Mouse (Mus musculus): ENCODE data around the gene Timp4. TPM values are rescaled to one million over a fixed set of nuclear protein-coding genes. Genes with fewer than 3 reads are reported as not detected.
"Not testable (repeated sequence)": the region's sequence is repeated elsewhere in the genome, so short reads cannot be mapped to it uniquely, and the experiment has no call there.

The Timp4 gene
- total RNA-seq, 2 experiments from 2014 or later = 20.5 to 22.3 TPM

DNA sequence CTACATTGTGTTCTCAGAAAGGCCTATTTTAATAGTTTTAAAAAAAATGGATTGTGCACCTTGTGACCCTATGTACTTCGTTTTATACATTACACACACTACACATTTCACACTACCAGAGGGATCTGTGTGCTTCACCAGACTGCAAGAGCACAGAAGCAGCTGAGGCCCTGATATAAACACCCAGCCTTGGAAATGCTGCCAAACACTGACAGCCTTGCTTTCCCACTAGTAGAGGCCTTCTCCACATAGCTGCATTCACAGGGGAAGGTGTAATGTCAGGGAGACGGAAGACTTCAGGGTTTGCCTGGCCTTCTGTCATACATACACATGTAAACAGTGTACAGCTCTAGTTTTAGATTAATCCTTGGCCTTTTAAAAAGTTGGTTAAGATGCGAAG, 3.2 kb upstream of the Timp4 start:
- no peak for DNase-seq (ENCODE audit: low spot score in 2 of 2)

- DNase-seq (ENCODE audit: low spot score in 2 of 2) = peak; percentile 63 to 75
These were observed 447 bp downstream of the Timp4 start for GRCm38 (mm10) chr6:115251531-115251985.

GRCm38 (mm10) chr6:115245500-115246058, 6.4 kb downstream of the Timp4 start:
- no peak for DNase-seq (ENCODE audit: low spot score in 2 of 2)

DNA sequence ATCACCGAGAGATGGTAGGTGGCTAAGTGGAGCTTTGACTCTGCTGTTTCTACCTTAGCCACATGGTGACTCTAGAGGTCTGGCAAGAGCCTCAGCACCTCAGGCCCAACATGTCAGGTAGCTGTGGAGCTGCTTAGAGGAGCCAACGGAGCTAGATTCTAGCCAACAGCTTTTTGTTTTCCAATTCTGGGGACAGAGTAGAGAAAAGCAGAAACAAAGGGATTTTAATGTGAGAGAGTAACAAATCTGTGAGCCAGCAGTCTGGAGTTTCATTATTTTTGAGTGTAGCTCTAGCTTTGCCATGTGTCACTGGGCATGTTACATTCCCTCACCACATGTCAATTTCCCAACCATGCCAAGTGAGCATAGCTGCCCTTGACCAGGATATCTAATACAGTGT, 7.8 kb downstream of the Timp4 start:
- no peak for DNase-seq (ENCODE audit: low spot score in 2 of 2)

GRCm38 (mm10) chr6:115241939-115242338, 10.1 kb downstream of the Timp4 start:
- no peak for DNase-seq (ENCODE audit: low spot score in 2 of 2)

DNA sequence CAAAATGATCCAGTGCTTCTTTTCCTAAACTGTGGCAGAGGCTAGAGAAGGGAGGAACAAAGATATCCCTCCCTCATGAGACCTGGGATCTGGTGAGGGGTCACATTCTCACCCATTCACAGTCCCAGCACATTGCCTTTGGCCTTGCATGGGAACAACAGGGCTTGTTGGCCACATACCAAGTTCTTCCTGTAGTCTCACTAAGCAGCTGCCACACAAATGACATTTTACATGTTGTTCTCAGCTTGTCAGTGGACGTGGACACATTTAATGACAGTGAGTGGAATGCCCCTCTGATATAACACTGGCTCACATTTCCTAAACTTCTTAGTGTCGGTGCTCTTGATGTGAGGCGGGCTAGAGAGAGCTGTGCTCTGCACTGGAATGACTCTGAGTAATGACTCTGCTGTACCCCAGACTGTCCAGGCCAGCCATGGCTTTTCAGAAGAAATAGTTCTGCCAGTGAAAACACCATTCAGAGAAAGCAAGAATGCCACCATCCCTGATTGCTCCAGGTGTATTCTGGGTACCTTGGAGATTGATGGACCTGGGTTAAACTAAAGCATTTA, 10.8 kb downstream of the Timp4 start:
- no peak for DNase-seq (ENCODE audit: low spot score in 2 of 2)

GRCm38 (mm10) chr6:115240431-115240830, 11.6 kb downstream of the Timp4 start:
- DNase-seq (ENCODE audit: low spot score in 2 of 2) = not testable (repeated sequence)

DNA sequence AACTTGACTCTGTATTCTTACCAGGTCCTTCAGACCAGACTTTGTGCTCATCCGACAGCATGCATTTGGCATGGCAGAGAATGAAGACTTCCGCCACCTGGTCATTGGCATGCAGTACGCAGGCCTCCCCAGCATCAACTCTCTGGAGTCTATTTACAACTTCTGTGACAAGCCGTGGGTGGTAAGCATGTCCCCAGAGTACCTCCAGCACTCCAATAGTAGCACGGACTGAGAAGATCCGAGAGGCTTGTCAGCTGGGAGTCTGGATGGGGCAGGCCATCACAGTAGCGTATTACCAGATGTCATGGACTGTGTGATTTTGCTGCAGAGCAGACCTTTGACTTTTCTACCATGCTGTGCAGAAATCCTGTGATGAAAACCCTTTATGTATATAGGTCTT, 12.7 kb downstream of the Timp4 start:
- DNase-seq (ENCODE audit: low spot score in 2 of 2) = peak in 1 of 2 experiments; percentile 17

GRCm38 (mm10) chr6:115238031-115239027, 13.7 kb downstream of the Timp4 start:
- DNase-seq (ENCODE audit: low spot score in 2 of 2) = peak; percentile 5 to 11

DNA sequence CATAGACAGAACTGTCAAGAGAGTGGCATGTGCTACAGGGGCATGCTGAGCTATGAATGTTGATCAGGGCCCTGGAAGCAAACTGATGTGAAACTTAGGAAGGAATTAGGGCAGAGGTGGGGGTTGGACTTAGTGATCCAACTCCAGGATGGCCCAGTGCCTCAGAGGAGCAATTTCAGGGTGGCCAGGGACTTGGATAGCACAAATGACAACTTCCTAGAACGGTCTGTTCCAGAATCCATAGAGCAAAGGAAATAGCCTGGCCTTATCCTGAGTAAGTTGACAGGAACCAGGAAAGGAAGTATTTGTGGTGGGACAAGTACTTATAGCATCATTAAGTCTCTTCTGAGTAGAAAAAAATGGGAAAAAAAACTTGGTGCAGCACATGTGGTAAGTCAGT, 19.4 kb downstream of the Timp4 start:
- no peak for DNase-seq (ENCODE audit: low spot score in 2 of 2)

DNA sequence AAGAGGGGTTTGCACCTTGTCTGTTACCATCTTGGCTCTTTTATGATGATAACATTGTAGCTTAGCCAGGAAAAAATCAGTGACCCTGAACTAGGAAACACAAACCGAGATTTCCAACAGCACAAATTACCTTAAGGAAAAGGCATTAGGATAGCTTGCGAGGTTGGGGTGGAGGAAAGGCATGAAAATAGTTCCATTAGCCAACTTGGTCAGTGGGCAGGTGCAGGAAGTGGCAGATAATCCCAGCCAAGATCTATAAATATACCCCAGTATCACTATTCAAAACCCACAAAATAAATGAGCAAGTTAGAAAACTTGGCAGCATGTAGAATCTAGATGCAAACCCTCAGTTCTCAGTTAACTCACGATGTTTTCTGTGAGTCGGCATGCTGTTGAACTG, 20.2 kb downstream of the Timp4 start:
- no peak for DNase-seq (ENCODE audit: low spot score in 2 of 2)

GRCm38 (mm10) chr6:115230557-115230956, 21.4 kb downstream of the Timp4 start:
- DNase-seq (ENCODE audit: low spot score in 2 of 2) = no peak

- DNase-seq (ENCODE audit: low spot score in 2 of 2) = peak; percentile 88 to 90
These were observed 24.5 kb downstream of the Timp4 start for GRCm38 (mm10) chr6:115227529-115227928.

DNA sequence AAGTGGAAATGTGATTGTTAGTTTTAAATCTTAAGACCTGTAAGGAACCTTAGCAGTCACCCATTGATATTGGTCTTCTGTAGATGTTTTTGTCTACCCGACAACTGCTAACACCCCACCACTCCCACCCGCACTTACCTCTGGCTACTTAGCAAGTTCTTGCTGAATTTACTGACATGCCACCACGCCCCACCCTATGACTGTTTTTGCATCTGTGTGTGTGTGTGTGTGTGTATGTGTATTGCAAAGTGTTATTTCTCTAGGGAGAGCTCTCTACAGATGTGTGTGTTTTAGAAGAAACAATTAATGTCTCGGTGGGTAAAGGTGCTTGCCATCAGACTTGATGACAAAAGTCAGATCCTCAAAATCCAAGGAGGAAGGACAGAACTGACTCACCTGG, 25.0 kb downstream of the Timp4 start, which contains the start of gene Gm17482:
Gene Gm17482 (plus strand): TSS at position 301 of the 400 bp plus-strand sequence.
- DNase-seq (ENCODE audit: low spot score in 2 of 2) = no peak

DNA sequence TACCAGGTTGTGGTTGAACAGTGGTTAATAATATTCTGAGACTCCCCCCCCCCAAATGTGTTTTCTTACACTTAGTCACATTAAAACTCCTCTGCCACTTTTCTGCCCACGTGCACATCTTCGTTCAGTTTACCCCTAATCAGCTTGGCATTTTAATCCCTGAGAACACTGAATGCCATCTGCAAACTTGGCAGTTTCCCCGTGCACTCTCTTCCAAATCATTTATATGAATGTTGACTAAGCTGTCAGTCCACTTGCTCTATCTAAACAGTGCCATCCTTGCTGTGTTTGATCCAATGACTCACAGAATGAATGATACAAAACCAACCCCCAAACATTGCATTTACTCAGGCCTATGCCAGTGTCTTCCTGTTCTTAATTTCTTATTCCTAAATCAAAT, 26.5 kb downstream of the Timp4 start:
- peak; percentile 53 to 65 for DNase-seq (ENCODE audit: low spot score in 2 of 2)

DNA sequence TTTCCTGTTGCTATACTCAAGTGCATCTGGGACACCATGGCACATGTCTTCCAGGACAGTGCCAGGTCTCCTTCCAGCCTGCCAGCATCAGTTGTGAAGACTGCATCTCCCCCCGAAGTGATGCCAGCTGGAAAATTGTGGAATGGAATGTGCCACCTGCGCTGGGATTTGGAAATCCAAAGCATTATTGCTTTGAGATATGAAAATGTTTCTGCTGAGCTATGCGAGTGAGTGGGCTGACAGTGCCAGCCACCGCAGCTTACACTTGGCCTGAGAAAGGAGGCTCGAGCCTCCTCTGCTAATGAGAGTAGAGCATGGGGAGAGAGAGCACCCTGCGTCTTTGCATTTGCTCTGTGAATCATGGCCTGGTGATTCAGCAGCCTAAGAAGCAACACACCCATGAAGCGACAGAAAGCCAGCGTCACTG, 30.8 kb downstream of the Timp4 start:
- DNase-seq (ENCODE audit: low spot score in 2 of 2) = no peak

DNA sequence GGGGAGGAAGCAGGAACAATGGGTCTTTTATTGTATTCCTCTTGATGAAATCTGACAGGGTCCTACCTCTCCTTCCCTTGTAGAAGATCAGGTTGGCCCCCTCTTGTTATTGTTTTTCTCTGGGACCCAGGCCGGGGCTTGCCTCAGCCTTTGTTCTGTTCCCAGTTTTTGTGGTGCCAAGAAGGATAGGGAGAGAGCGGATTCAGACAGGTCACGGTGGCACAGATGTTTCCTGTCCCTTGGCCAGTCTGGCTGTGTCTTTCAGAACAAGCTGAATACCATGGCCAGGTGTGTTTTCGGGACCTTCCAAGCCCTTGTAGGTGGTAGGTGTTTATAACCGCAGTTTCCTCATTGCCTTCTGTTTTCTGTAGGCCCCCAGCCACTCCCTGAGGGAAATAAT, 38.9 kb downstream of the Timp4 start:
- no peak for DNase-seq (ENCODE audit: low spot score in 2 of 2)

- DNase-seq (ENCODE audit: low spot score in 2 of 2) = no peak
These were observed 39.7 kb downstream of the Timp4 start for GRCm38 (mm10) chr6:115212132-115212903.

DNA sequence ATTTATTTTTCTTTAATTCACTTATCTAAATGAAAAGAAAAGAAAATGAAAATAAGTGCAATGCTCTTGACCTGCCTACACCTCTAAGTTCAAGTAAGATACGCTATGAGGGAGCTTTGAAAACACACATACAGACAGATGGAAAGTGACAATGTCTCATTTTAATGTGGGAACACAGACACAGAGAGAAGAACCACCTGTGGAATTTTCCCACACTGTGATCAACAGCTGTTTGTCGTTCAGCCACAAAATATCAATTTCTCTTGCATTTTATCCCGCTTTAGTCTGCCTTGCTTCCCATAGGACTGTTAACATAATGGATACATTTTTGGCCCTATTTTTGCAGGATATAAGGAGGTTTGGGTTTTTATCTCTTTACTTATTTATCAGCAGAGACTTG, 41.2 kb downstream of the Timp4 start:
- DNase-seq (ENCODE audit: low spot score in 2 of 2) = no peak

GRCm38 (mm10) chr6:115210187-115210586, 41.8 kb downstream of the Timp4 start:
- no peak for DNase-seq (ENCODE audit: low spot score in 2 of 2)

DNA sequence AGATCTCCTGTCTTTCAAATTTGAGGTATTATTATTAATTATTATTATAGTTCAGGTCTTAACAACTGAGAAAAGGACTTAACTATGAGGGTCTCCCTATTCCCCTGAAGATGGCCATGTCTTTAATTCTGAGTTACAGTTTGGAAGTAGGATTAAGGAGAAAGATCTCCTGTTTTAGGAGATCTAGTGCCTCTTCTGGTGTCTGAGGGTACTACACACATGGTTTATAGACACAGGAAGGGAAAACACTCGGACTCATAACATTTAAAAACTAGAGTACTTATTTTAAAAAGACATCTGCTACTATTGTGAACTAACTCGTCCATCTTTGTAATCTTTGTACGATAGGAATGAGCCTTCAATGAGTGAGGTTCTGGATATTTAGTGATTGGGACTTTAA, 49.0 kb downstream of the Timp4 start:
- no peak for DNase-seq (ENCODE audit: low spot score in 2 of 2)
